Mouse (Mus musculus) liver, postnatal 0 days (tissue): ENCODE results near the gene Thada. TPM values are rescaled to one million over a fixed set of nuclear protein-coding genes. Genes with fewer than 3 reads are reported as not detected.

Source experiments
- ATAC-seq: fragments of 200-750 bp; cut with Nextera tagmentation; 2 replicates; pipeline ENCODE4 v1.8.0; 2017; ENCODE audit warnings: mild to moderate bottlenecking, moderate library complexity
- DNase-seq: peaks from one replicate; pipeline ENCODE4 v3.0.0-alpha.2; 2016
- H3K27ac ChIP-seq: fragments of 300-500 bp; sonication (generic); 2 replicates; pipeline ENCODE4 v1.5.1; 2014; ENCODE audit warnings: antibody characterized with exemption, moderate library complexity, mild to moderate bottlenecking, low read depth
- H3K27me3 ChIP-seq: fragments of 300-500 bp; sonication (generic); 2 replicates; pipeline ENCODE4 v1.6.1; 2014; ENCODE audit warnings: low read length, control low read depth, mixed read lengths; ENCODE audit not compliant: insufficient read depth
- H3K36me3 ChIP-seq: fragments of 300-500 bp; sonication (generic); replicated peaks from 2 replicates; pipeline ENCODE4 v1.6.1; 2014; ENCODE audit warnings: mild to moderate bottlenecking, control low read depth, low read length, moderate library complexity, mixed read lengths; ENCODE audit not compliant: insufficient read depth
- H3K4me1 ChIP-seq: fragments of 300-500 bp; sonication (generic); 2 replicates; pipeline ENCODE4 v1.6.1; 2014; ENCODE audit warnings: antibody characterized with exemption, mild to moderate bottlenecking, control low read depth; ENCODE audit not compliant: insufficient read depth
- H3K4me2 ChIP-seq: fragments of 300-500 bp; sonication (generic); 2 replicates; pipeline ENCODE4 v1.6.1; 2014; ENCODE audit warnings: low read depth, mild to moderate bottlenecking, low read length, moderate library complexity, mixed read lengths
- H3K4me3 ChIP-seq: fragments of 300-500 bp; sonication (generic); 2 replicates; pipeline ENCODE4 v1.5.1; 2014; ENCODE audit warnings: low read depth, low read length
- H3K9ac ChIP-seq: fragments of 300-500 bp; sonication (generic); replicated peaks from 2 replicates; pipeline ENCODE4 v1.6.1; 2014; ENCODE audit warnings: mild to moderate bottlenecking, moderate library complexity
- H3K9me3 ChIP-seq: fragments of 300-500 bp; sonication (generic); 2 replicates; pipeline ENCODE4 v1.6.1; 2016; ENCODE audit warnings: mild to moderate bottlenecking, control low read depth, low read length, mixed read lengths
- CTCF ChIP-seq: sonication (generic); IDR thresholded peaks from 2 replicates; pipeline ENCODE4 v1.5.1; 2016; ENCODE audit warnings: antibody characterized with exemption, low read depth
- EP300 ChIP-seq: IDR thresholded peaks from 2 replicates; pipeline ENCODE4 v1.6.1; 2016; ENCODE audit warnings: antibody characterized with exemption, low read depth, mild to moderate bottlenecking
- WGBS: fragments of 180-500 bp; shearing (Covaris S2); extraction: QIAGEN DNeasy Blood & Tissue Kit; methylation state at CpG from one replicate; pipeline ENCODE4 v1.1.7; 2014; ENCODE audit not compliant: insufficient replicate concordance; 5-methylcytosine and 5-hydroxymethylcytosine counted together
- polyA plus RNA-seq: library from polyadenylated mRNA; unstranded; fragments of >200 nt; fragmentation: Nextera tagmentation; extraction: Ambion mirVana; gene quantifications from 2 replicates; pipeline ENCODE4 v1.2.1, GENCODE M21; 2015

The Thada gene
- polyA plus RNA-seq, 1 experiment from 2014 or later = 1.2 TPM

DNA sequence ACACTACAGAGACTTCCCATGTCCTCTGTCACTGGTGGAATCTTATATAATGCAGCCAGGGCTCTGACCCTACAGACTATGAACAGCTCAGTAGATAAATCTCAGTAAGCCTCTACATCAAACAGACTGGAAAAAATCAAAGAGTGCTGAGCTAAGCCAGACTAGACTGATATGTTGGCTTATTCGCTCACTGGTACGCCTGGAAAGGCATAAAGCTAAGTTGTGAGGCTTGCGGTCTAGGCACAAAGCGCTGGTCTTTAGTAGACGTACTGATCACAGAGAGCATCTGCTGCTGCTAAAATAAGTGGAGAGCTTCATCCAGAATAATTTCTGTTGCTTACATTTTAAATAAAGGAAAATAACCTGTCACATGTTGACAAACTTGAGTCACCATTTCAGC, 95.6 kb downstream of the Thada start:
- Histone ChIP-seq H3K9me3 (no peaks in the 10 kb centered on the region), H3K9ac (no peak overlapping the region), H3K4me2 (no peak overlapping the region), H3K27me3 (no peaks in the 10 kb centered on the region), H3K36me3 (no peaks in the 10 kb centered on the region; the same call in 1 of the 2 replicates), H3K4me1 (peaks cover 3% of the 10 kb centered on the region; the same call in 1 of the 2 replicates), H3K4me3 (no peak overlapping the region), H3K27ac (no peak overlapping the region)
- 89% methylated on average over 5 of the region's 5 CpGs for WGBS
- ATAC-seq (no peak), DNase-seq (no peak)
- no peak for TF ChIP-seq CTCF

DNA sequence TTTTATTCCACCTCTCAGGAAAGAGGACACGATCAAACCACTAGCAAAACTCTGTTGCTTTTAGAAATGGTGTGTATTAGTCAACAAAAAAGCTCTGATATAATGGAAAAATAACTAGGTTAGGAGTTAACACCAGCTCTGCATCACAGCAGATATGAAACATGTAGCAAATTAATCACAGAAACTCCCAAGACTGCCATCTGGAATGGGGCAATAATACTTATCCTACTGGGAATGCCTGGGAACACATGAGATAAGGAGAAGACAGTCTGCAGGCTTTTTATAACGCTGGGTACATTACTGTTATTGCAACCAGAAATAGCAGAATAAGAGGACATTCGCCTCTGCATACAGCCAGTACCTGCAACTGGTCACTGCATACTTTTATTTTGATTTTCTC, 96.2 kb downstream of the Thada start:
- Histone ChIP-seq H3K9me3 (no peaks in the 10 kb centered on the region), H3K27me3 (no peaks in the 10 kb centered on the region), H3K4me2 (no peak overlapping the region), H3K27ac (no peak overlapping the region), H3K4me1 (peaks cover 7% of the 10 kb centered on the region), H3K9ac (no peak overlapping the region), H3K36me3 (no peaks in the 10 kb centered on the region; the same call in 1 of the 2 replicates), H3K4me3 (no peak overlapping the region)
- DNase-seq (no peak), ATAC-seq (no peak)
- 74% methylated on average over 3 of the region's 3 CpGs for WGBS
- no peak for TF ChIP-seq CTCF
- no peak for TF ChIP-seq EP300

- H3K27me3 ChIP-seq = no peaks in the 10 kb centered on the region
- ATAC-seq = no peak
- H3K36me3 ChIP-seq = peaks cover 2% of the 10 kb centered on the region; the same call in 1 of the 2 replicates
- TF ChIP-seq EP300 (no peak), CTCF (no peak)
- DNase-seq = no peak
- H3K27ac ChIP-seq = no peak overlapping the region
- no peak overlapping the region for H3K4me2 ChIP-seq
- 82% methylated on average over 11 of the region's 11 CpGs for WGBS
- H3K4me1 ChIP-seq = peaks cover 10% of the 10 kb centered on the region
- no peak overlapping the region for H3K9ac ChIP-seq
- no peak overlapping the region for H3K4me3 ChIP-seq
- H3K9me3 ChIP-seq = no peaks in the 10 kb centered on the region
Measured at GRCm38 (mm10) chr17:84368213-84369014, 97.6 kb downstream of the Thada start.

DNA sequence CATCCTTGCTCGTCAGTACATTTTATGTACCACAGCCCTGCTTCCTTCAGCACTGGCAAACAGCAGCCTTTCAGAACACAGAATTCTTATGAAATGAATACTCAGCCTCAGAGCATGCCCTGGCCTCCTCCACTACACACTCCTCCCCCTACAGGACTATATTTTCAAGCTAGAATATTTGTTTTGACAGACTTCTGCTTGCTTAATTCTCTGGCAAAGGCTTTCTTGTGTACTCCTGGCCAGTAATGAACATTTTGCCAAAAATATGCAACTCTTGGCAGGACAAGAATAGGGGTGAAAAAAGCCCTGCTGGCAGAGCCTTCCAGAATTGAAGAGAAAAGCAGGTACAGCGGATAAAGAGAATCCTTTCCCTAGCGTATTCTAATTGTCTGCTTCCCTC, 98.3 kb downstream of the Thada start:
- Histone ChIP-seq H3K36me3 (peaks cover 2% of the 10 kb centered on the region; the same call in 1 of the 2 replicates), H3K9me3 (no peaks in the 10 kb centered on the region), H3K27me3 (no peaks in the 10 kb centered on the region), H3K9ac (no peak overlapping the region), H3K27ac (0 out of 2 replicates have a peak overlapping the region, but pooled peaks have one; percentile 39), H3K4me3 (no peak overlapping the region), H3K4me1 (peaks cover 10% of the 10 kb centered on the region), H3K4me2 (no peak overlapping the region)
- DNase-seq (no peak), ATAC-seq (peak; percentile 31; the same call in 1 of the 2 replicates)
- TF ChIP-seq CTCF (peak; percentile 38), EP300 (0 out of 2 replicates have a peak, but pooled peaks have one; percentile 5)
- WGBS = 83% methylated on average over 3 of the region's 3 CpGs

- no peaks in the 10 kb centered on the region for H3K27me3 ChIP-seq
- no peak overlapping the region for H3K9ac ChIP-seq
- H3K4me3 ChIP-seq = no peak overlapping the region
- H3K4me2 ChIP-seq = no peak overlapping the region
- 53% methylated on average over 6 of the region's 6 CpGs for WGBS
- peak overlapping the region; percentile 48; the same call in 1 of the 2 replicates for H3K27ac ChIP-seq
- no peak for TF ChIP-seq CTCF
- no peak for TF ChIP-seq EP300
- peaks cover 7% of the 10 kb centered on the region for H3K36me3 ChIP-seq
- no peak for DNase-seq
- no peak for ATAC-seq
- H3K4me1 ChIP-seq = peaks cover 10% of the 10 kb centered on the region
- no peaks in the 10 kb centered on the region for H3K9me3 ChIP-seq
Measured at GRCm38 (mm10) chr17:84365791-84366301, 100.2 kb downstream of the Thada start.

- H3K4me1 ChIP-seq = peaks cover 10% of the 10 kb centered on the region
- ATAC-seq = no peak
- no peaks in the 10 kb centered on the region for H3K27me3 ChIP-seq
- H3K9me3 ChIP-seq = no peaks in the 10 kb centered on the region
- no peak for DNase-seq
- TF ChIP-seq CTCF (no peak), EP300 (no peak)
- 64% methylated on average over 9 of the region's 9 CpGs for WGBS
- H3K4me2 ChIP-seq = no peak overlapping the region
- no peak overlapping the region for H3K4me3 ChIP-seq
- H3K36me3 ChIP-seq = peaks cover 7% of the 10 kb centered on the region
- peak overlapping the region; percentile 48; the same call in 1 of the 2 replicates for H3K27ac ChIP-seq
- H3K9ac ChIP-seq = no peak overlapping the region
Measured at GRCm38 (mm10) chr17:84365006-84365716, 100.8 kb downstream of the Thada start.
